Mouse (Mus musculus): ENCODE results near the gene 4933427I04Rik. TPM values are rescaled to one million over a fixed set of nuclear protein-coding genes. Genes with fewer than 3 reads are reported as not detected.

4933427I04Rik gene
- total and polyA plus RNA-seq, 3 experiments: not detected

GRCm38 (mm10) chr4:123812525-123812924 is 47.0 kb upstream of the 4933427I04Rik start:
- H3K36me3 ChIP-seq (replicated peaks in 1 of 2; ENCODE audit: control insufficient read depth in 1 of 2, insufficient read depth in 1 of 2, low read length in 1 of 2): no peaks in the 10 kb centered on the region
- H3K9me3 ChIP-seq (replicated peaks; ENCODE audit: low read length): no peaks in the 10 kb centered on the region
- H3K4me2 ChIP-seq (ENCODE audit: insufficient read depth, low read depth, poor library complexity, severe bottlenecking): no peak overlapping the region
- no peak overlapping the region for H3K4me3 ChIP-seq (replicated peaks in 1 of 3; ENCODE audit: low read depth in 2 of 3, low read length in 2 of 3, poor library complexity in 1 of 3)
- DNase-seq (ENCODE audit: extremely low read depth): no peak
- TF ChIP-seq USF2 (conservative IDR thresholded peaks at IDR 0.05; ENCODE audit: low read depth, low read length) (no peak), MAZ (IDR thresholded peaks at IDR 0.05; ENCODE audit: low read depth, low read length) (no peak), ELF1 (IDR thresholded peaks at IDR 0.05; ENCODE audit: low read depth, low read length) (no peak), IRF4 (IDR thresholded peaks at IDR 0.05; ENCODE audit: low read depth, low read length) (no peak), CTCF (conservative IDR thresholded peaks at IDR 0.05 in 1 of 2, IDR thresholded peaks at IDR 0.05 in 1 of 2; ENCODE audit: low read depth in 2 of 2, low read length in 2 of 2) (peak in 1 of 2 experiments; percentile 18; a peak in 2 of 4 replicates)
- dilution Hi-C loops (cut with MboI; ENCODE audit: extremely low pct_ligation_motif_present, extremely low pct_unique_long_range_greater_than_20kb, low sequenced_read_pairs) (no loop called here), in situ Hi-C loops (cut with MboI; ENCODE audit: low pct_ligation_motif_present, low pct_unique_long_range_greater_than_20kb, low sequenced_read_pairs) (no loop called here)
- H3K9ac ChIP-seq (ENCODE audit: insufficient read depth, low read depth): no peak overlapping the region
- H3K79me2 ChIP-seq (replicated peaks; ENCODE audit: control insufficient read depth, extremely low read depth, insufficient read depth, poor library complexity, severe bottlenecking): no peaks in the 10 kb centered on the region
- H3K27me3 ChIP-seq (replicated peaks): peaks cover 15% of the 10 kb centered on the region
- H3K27ac ChIP-seq (ENCODE audit: insufficient read depth, low read depth): no peak overlapping the region
- peaks cover 0 to 8% of the 10 kb centered on the region in 2 experiments; a peak in 3 of 4 replicates for H3K4me1 ChIP-seq (ENCODE audit: control insufficient read depth in 1 of 2, insufficient read depth in 2 of 2)

- Histone ChIP-seq H3K27me3 (replicated peaks) (peaks cover 15% of the 10 kb centered on the region), H3K36me3 (replicated peaks in 1 of 2; ENCODE audit: control insufficient read depth in 1 of 2, insufficient read depth in 1 of 2, low read length in 1 of 2) (no peaks in the 10 kb centered on the region), H3K9ac (ENCODE audit: insufficient read depth, low read depth) (no peak overlapping the region), H3K27ac (ENCODE audit: insufficient read depth, low read depth) (no peak overlapping the region), H3K79me2 (replicated peaks; ENCODE audit: control insufficient read depth, extremely low read depth, insufficient read depth, poor library complexity, severe bottlenecking) (no peaks in the 10 kb centered on the region), H3K4me1 (ENCODE audit: control insufficient read depth in 1 of 2, insufficient read depth in 2 of 2) (peaks cover 0 to 8% of the 10 kb centered on the region in 2 experiments; a peak in 3 of 4 replicates), H3K4me2 (ENCODE audit: insufficient read depth, low read depth, poor library complexity, severe bottlenecking) (no peak overlapping the region), H3K9me3 (replicated peaks; ENCODE audit: low read length) (no peaks in the 10 kb centered on the region), H3K4me3 (replicated peaks in 1 of 3; ENCODE audit: low read depth in 2 of 3, low read length in 2 of 3, poor library complexity in 1 of 3) (no peak overlapping the region)
- dilution Hi-C loops (cut with MboI; ENCODE audit: extremely low pct_ligation_motif_present, extremely low pct_unique_long_range_greater_than_20kb, low sequenced_read_pairs): no loop called here
- TF ChIP-seq TCF12 (IDR thresholded peaks at IDR 0.05; ENCODE audit: low read depth, low read length): no peak
- TF ChIP-seq IRF4 (IDR thresholded peaks at IDR 0.05; ENCODE audit: low read depth, low read length): no peak
- no peak for TF ChIP-seq E2F4 (IDR thresholded peaks at IDR 0.05; ENCODE audit: insufficient replicate concordance, low read depth, low read length)
- no peak for TF ChIP-seq CTCF (conservative IDR thresholded peaks at IDR 0.05 in 1 of 2, IDR thresholded peaks at IDR 0.05 in 1 of 2; ENCODE audit: low read depth in 2 of 2, low read length in 2 of 2)
- TF ChIP-seq HCFC1 (IDR thresholded peaks at IDR 0.05; ENCODE audit: low read depth, low read length): no peak
- no peak for TF ChIP-seq PAX5 (IDR thresholded peaks at IDR 0.05; ENCODE audit: low read length)
- TF ChIP-seq POLR2A (IDR thresholded peaks at IDR 0.05; ENCODE audit: low read depth, low read length): no peak
- no peak for TF ChIP-seq ZNF384 (IDR thresholded peaks at IDR 0.05; ENCODE audit: low read depth, low read length)
- TF ChIP-seq USF2 (conservative IDR thresholded peaks at IDR 0.05; ENCODE audit: low read depth, low read length): no peak
- in situ Hi-C loops (cut with MboI; ENCODE audit: low pct_ligation_motif_present, low pct_unique_long_range_greater_than_20kb, low sequenced_read_pairs): no loop called here
- DNase-seq (ENCODE audit: extremely low read depth): peak; percentile 17
Measured at GRCm38 (mm10) chr4:123814030-123814501, 45.4 kb upstream of the 4933427I04Rik start.

- Histone ChIP-seq H3K36me3 (replicated peaks in 1 of 2; ENCODE audit: control insufficient read depth in 1 of 2, insufficient read depth in 1 of 2, low read length in 1 of 2) (no peaks in the 10 kb centered on the region), H3K4me3 (replicated peaks in 1 of 3; ENCODE audit: low read depth in 2 of 3, low read length in 2 of 3, poor library complexity in 1 of 3) (no peak overlapping the region), H3K27ac (ENCODE audit: insufficient read depth, low read depth) (no peak overlapping the region), H3K9me3 (replicated peaks; ENCODE audit: low read length) (no peaks in the 10 kb centered on the region), H3K4me2 (ENCODE audit: insufficient read depth, low read depth, poor library complexity, severe bottlenecking) (no peak overlapping the region), H3K27me3 (replicated peaks) (peaks cover 21% of the 10 kb centered on the region), H3K4me1 (ENCODE audit: control insufficient read depth in 1 of 2, insufficient read depth in 2 of 2) (peaks cover 0 to 2% of the 10 kb centered on the region in 2 experiments; a peak in 2 of 4 replicates), H3K79me2 (replicated peaks; ENCODE audit: control insufficient read depth, extremely low read depth, insufficient read depth, poor library complexity, severe bottlenecking) (no peaks in the 10 kb centered on the region), H3K9ac (ENCODE audit: insufficient read depth, low read depth) (no peak overlapping the region)
- dilution Hi-C loops (cut with MboI; ENCODE audit: extremely low pct_ligation_motif_present, extremely low pct_unique_long_range_greater_than_20kb, low sequenced_read_pairs) (no loop called here), in situ Hi-C loops (cut with MboI; ENCODE audit: low pct_ligation_motif_present, low pct_unique_long_range_greater_than_20kb, low sequenced_read_pairs) (no loop called here)
- TF ChIP-seq ELF1 (IDR thresholded peaks at IDR 0.05; ENCODE audit: low read depth, low read length): no peak
- TF ChIP-seq SMC3 (IDR thresholded peaks at IDR 0.05; ENCODE audit: low read depth, low read length): peak; percentile 21; the same call in 1 of the 2 replicates
- TF ChIP-seq RAD21 (IDR thresholded peaks at IDR 0.05; ENCODE audit: low read depth, low read length): peak; percentile 51
- TF ChIP-seq CTCF (conservative IDR thresholded peaks at IDR 0.05 in 1 of 2, IDR thresholded peaks at IDR 0.05 in 1 of 2; ENCODE audit: low read depth in 2 of 2, low read length in 2 of 2): peak in 1 of 2 experiments; percentile 56; a peak in 2 of 4 replicates
- DNase-seq (ENCODE audit: extremely low read depth): peak; percentile 20
Measured at GRCm38 (mm10) chr4:123819093-123819610, 40.3 kb upstream of the 4933427I04Rik start.
